Mouse (Mus musculus) adrenal gland, postnatal 10 days (tissue): Measurements from ENCODE around the gene Wnt1. TPM values are rescaled to one million over a fixed set of nuclear protein-coding genes. Genes with fewer than 3 reads are reported as not detected.
"Not testable (repeated sequence)": the region's sequence is repeated elsewhere in the genome, so short reads cannot be mapped to it uniquely, and the experiment has no call there.

Experiments used
- DNase-seq: peaks from one replicate; pipeline ENCODE4 v3.0.0; 2021; ENCODE audit warnings: mixed read lengths
- long read RNA-seq, 2 experiments: library from polyadenylated mRNA; stranded (forward); transcript quantifications; one replicate each; pipeline ENCODE4 v2.0.0; 2021
- total RNA-seq, 2 experiments: library from RNA; stranded (reverse); gene quantifications; 2 replicates each; pipeline ENCODE4 v1.2.3; 2021

The Wnt1 gene
- under 1 TPM in 1 of 2 experiments, not detected in 1; 0.12 TPM for total RNA-seq
- long read RNA-seq, experiment 1, result 0 reads
- long read RNA-seq, experiment 2, result 0 reads

DNA sequence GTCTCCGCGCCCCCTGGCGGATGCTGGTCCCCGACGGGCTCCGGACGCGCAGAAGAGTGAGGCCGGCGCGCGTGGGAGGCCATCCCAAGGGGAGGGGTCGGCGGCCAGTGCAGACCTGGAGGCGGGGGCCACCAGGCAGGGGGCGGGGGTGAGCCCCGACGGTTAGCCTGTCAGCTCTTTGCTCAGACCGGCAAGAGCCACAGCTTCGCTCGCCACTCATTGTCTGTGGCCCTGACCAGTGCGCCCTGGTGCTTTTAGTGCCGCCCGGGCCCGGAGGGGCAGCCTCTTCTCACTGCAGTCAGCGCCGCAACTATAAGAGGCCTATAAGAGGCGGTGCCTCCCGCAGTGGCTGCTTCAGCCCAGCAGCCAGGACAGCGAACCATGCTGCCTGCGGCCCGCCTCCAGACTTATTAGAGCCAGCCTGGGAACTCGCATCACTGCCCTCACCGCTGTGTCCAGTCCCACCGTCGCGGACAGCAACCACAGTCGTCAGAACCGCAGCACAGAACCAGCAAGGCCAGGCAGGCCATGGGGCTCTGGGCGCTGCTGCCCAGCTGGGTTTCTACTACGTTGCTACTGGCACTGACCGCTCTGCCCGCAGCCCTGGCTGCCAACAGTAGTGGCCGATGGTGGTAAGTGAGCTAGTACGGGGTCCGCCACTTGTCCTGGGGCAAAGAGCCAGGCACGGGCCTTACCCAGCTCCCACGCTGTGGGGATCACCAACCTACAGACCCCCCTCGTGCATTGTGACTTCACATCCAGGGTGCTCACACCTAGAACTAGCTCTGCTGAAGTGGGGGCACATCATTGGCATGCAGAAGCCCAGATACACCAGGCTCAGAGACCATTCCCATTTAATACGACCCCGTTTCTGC, at the start of gene Wnt1:
TSS of gene Wnt1 (plus strand) at position 197 of the 875 bp plus-strand sequence.
- DNase-seq, result peak; percentile 77

DNA sequence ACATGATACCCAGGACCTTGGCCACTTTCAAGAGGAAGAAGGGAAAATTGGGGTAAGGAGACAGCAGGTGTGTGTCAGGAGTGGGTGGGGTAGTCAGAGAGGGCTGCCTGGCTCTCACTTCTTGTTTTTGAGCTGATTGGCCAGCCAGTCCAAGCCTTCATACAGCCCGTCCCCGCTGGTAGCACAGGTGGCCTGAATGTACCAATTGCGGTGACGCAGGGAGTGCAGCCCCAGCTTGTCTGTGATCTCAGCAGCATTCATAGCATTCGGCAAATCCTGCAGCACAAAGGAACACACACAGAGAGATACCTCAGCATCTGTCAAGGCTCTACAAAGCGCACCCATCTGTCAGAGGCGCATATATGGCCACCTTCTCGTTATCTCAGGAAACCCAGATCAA, 49.4 kb upstream of the Wnt1 start:
- no peak for DNase-seq

DNA sequence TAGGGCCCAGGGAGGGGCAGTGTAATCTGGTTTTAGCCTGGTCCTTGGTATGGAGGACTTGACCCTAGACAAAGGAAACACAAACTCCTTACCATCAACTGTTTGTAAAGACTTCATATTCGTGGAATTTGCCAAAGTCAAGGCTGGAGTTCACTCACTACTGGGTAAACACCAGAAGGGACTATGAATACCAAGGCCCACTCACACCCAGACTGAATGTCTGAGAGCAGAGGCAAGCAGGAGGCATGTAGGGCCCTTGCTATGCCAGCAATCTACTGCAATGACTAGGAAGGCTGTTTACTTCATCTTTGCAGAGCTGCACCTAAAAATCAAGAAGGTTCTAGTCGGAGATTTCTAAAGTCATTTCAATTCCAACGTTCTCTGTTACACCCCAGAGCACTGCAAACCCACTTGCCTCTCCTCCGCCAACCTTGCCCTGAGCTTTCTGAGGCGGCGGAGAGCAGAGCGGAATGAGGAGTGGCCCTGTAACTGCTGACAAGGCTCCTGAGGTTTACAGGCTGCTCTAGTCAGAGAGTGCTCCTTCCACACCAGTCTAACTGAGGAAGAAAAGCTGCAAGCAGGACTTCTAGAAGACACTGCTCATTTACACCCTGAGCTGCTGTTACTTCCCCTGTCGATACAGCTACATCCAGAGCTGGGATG, 46.8 kb upstream of the Wnt1 start:
- no peak for DNase-seq

DNA sequence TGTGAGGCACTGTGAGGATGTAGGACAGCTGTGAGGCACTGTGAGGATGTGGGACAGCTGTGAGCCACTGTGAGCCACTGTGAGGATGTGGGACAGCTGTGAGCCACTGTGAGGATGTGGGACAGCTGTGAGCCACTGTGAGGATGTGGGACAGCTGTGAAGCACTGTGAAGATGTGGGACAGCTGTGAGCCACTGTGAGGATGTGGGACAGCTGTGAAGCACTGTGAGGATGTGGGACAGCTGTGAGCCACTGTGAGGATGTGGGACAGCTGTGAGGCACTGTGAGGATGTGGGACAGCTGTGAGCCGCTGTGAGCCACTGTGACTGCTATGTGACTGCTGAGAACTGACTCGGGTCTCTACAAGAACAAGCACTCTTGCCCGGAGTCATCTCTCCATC, 45.8 kb upstream of the Wnt1 start:
- DNase-seq, result not testable (repeated sequence)

DNA sequence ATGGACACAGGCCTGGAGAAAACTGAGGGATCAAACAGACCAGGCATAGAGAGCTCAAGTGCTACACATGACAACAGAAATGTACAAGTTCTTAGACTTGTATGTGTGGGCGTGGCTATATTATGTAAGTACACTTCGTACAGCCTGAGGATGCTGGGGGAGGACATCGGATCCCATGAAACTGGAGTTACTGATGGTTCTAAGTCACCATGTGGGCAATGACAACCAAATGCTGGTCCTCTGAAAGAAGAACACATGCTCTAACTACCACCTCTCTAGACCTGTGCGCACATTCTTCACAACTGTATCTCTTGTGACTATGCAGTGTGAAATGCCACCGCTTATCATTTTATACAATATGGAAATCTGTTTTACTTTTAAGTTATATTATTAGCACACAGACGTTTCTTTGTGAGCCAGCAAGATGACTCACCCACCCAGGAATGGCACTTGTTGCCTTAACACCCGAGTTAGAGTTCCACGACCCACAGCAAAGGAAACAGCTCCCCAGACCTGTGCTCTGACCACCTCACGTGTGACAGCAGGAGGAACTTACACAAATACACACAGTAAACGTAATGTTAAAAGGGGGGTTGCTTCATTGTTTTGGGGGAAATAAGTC, 43.2 kb upstream of the Wnt1 start:
- no peak for DNase-seq

DNA sequence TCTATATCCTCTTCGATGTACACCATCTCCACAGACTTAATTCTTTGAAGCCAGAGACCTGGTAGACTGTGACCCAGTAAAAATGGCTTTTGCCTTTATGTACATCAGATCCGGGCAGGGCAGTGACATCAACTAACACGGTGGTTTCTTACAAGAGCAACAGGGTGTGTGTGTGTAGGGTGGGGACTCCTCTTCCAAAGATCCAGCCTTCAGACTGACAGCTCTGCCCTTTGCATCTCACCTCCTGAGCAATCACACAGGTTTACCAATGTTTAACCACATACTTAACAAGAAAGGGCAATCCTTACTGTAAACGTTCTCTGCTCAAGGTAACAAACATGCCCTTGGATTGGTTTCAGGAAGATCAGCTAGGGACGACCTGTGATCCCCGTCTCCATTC, 42.4 kb upstream of the Wnt1 start:
- DNase-seq, result no peak

DNA sequence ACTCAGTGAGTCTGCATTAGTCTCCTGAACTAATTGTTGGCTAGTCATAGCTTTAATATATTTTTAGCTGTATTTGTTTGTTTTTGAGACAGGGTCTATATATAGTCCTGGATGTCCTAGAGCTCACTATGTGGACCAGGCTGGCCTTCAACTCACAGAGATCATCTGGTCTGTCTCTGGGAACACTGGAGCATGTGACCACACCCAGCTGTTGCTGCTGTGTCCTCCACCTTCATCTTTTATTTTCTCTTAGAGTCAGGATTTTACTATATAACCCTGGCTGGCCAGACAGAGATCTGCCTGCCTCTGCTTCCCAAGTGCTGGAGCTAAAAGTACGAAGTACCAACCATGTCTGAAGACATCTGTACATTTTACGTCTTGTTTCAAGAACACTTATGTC, 40.6 kb upstream of the Wnt1 start:
- DNase-seq, result no peak

DNA sequence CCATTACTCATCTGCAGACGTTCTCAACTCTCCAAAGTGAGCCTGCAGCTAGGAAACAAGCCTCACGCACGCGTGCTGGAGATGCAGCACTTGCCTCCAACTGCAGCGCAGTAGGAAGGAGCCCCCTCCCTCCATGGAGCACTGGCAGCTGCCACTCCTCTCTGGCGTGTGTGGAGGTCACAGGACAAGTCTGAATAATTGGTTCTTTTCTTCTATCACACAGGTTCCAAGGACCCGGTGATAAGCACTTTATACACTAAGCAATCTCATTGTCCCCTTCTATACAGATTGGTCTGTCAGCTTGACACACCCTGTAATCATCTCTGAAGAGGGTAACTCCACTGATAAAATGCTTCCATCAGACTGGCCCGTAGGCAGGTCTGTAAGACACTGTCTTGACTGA, 36.6 kb upstream of the Wnt1 start:
- no peak for DNase-seq

DNA sequence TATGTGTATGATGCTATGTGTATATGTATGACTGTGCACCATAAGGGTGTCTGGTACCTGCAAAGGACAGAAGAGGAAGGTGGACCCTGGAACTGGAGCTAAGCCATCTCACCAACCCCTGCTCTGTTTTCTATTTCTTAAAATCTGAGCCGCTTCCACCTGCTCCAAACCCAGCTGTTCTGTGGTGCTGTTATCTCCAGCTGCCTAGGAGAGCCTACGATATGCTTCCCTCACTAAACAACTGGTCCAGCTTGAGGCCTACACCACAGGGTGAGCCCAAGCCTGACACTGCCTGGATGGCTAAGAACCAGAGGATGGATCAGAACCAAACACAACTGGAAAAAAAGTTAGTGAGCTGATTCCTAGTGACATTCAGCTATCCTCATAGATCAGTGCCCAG, 35.5 kb upstream of the Wnt1 start:
- no peak for DNase-seq

DNA sequence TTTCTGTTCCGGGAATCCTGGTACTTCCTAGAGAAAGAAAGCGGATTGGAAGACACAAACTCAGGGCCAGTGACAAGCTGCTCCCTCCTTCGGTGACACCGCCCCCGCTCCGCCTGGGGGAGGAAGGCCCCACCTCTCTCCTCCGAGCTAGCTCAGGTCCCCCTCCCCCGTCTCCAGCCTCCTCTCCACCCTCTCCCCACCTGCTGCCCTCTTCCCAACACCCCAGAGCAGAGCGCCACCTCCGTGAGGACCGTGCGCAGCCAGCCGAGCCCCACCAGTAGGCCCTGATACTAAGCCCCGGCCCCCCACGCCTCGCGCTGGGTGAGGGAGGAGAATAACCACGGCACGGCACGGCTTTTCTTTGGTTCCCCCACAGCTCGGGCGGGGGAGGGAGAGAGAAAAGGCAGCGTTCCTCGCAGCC, 27.4 kb upstream of the Wnt1 start:
- peak; percentile 88 for DNase-seq

DNA sequence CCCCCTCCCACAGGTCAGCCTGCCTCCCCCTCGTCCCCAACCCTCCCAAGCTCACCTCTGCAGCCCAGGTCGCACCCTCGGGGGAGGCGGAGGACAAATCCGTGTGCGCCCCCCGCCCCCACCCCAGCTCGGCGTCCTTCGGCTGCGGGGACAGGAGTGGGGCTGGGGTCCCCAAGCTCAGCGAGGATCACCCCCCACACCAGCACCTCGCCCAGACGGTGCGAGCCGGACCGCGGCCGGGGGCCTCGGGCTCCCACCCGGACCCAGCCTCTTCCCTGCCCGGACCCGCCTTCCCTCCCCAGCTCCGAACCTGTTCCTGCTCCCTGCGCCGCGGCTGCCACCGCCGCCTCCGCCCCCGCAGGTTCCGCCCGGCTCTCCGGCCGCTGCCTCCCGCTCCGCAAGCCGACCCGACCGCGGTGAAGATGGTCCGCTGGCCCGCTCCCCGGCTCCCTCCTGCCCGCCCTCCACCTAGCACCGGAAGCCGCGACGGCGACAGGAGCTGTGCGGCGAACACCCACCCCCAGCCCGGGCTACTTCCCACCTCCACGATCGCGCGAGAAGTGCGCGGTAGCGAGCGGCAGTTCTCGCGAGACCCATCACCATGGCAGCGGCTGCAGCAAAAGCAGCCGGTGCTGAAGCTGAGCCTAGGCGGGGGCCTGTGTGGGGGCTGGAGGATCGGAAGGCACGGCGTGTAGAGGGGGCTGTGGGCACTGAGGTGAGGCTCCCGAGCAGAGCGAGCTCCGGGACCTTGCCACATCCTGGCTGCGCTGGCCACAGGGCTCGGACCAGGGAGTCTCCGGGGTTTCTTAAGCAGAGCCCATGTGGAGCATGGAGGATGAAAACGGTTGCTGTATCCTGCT, 26.8 kb upstream of the Wnt1 start, which contains the start of gene Arf3:
TSS of gene Arf3 (minus strand) at position 545 of the 860 bp plus-strand sequence.
- DNase-seq, result peak; percentile 97

DNA sequence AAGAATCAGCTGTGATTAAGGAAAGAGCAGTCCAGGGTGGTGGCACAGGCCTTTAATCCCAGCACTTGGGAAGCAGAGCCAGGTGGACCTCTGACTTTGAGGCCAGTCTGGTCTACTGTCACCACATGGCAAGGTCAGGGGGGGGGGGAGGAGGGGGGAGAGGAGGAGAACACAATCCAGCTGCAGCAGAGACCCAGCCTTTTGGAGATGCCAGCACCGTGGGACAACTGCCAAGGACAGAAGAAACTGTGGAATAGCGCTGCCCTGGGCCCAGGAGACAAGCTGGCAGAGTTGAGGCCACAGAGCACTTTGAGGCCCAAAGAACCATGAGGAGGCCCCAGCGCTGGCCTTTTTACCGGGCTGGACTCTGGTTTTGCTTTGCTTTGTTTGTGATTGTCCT, 23.7 kb upstream of the Wnt1 start:
- DNase-seq, result peak; percentile 63

DNA sequence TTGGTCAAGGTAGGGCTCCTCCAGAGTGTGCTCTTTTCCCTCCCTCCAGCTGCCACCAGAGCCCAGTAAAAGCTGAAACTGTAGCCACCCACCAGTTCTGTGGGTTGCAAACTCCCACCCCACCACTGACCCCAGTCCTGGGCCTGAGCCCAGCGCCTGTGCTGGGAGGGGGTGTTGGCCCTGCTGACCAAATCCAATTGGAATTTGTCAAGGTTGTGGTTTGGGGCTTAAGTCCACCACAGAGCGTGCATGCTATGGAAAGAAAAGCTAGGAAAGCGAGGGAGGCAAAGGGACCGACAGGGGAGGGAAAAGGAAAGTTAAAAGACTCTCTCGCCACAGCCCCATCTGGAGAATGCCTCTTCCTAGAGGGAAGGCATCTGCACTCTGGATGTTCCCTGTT, 21.4 kb upstream of the Wnt1 start:
- DNase-seq, result no peak

DNA sequence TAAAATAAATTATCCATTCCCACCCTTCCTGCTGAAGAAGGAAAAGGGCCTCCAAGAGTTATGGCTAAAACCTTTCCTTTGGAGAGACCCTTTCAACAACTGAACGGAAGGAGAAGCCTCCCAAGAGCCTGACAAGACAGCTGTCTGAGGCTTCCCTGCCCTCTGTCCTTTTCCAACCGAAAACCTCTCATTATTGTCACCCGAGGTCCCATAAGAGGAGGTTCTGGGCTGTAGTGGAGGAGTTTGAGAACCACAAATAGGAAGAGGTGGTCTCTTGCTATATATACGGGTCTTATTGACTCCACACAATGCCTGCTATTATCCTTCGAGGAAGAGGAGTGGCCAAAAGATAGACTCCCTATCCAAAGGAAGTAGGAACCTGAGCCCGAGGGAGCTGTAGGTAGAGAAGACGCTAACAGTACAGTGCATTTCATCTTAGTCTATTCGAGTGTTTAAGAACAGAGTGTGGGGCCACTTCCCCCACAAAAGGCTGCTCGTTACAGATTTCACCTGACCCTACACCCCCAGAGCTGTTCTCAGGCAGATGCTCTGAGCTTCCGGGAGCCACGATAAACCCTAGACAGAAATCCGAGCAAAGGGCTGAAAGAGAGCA, 17.7 kb upstream of the Wnt1 start:
- DNase-seq, result no peak

DNA sequence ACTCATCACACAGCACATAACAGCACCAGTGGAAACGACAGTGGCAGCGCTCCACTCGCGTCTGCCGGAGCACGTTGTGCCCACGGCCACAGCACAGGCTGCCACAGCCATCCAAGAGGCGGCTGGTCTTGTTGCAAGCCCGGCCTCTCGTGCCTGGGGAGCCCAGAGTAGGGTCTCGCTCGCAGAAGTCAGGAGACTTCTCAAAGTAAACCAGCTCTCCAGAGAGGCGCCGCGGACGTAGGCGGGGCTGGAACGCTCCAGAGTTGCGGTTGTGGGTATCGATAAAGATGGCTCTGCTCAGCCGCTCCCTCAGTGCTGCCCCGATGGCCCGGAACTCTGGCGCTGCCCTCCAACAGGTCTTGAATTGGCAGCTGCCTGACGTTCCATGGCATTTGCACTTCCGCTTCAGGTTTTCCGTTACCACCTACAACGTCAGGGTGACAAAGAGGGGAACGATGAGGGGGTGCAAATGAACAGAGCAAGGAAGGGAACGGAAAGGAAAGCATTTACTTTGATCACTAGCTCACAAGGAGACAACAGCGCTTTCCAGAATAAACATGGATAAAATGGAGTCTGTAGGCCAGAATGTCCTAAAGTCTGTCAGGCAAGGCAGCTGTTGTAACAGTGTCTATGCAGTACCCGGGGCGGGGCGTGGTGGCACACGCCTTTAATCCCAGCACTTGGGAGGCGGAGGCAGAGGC, 17.0 kb upstream of the Wnt1 start:
- DNase-seq, result peak; percentile 44

DNA sequence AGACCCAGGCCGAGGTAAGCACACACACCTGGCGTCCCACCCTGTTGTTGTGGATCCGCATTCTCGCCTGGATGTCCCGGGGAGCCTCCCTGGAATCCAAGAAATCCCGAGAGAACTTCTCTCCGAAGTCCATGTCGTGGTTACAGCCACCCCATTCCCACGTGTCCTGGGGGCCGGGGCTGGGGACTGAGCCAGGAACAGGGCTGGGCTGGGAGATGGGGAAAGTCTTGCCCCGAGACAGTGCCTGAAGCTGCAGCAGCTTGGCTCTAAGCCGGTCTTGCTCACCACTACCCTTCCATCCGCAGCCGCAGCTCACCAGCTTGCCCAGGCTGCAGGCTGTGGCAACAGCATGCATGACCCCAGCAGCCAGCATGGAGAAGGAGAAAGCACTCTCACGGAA, 15.6 kb upstream of the Wnt1 start:
- no peak for DNase-seq

DNA sequence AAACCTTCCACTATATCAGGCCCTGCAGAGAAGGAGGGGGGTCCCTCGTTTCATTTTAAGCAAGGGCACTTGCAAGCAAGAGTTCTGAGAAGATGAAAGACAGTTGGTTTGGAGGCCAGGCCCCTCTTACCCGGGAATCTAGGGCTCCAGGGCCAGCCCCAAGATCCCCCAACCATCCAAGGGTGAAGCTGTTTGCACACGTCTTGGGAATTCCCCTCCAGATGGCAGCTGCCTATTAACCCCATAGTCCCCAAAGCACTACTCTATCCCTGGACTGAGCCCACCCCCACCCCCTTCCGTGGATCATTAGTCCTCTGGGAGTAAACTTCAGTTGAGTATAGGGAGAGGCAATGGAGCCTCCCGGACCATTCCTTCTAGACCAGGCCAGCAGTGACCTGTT, 14.1 kb upstream of the Wnt1 start:
- no peak for DNase-seq

DNA sequence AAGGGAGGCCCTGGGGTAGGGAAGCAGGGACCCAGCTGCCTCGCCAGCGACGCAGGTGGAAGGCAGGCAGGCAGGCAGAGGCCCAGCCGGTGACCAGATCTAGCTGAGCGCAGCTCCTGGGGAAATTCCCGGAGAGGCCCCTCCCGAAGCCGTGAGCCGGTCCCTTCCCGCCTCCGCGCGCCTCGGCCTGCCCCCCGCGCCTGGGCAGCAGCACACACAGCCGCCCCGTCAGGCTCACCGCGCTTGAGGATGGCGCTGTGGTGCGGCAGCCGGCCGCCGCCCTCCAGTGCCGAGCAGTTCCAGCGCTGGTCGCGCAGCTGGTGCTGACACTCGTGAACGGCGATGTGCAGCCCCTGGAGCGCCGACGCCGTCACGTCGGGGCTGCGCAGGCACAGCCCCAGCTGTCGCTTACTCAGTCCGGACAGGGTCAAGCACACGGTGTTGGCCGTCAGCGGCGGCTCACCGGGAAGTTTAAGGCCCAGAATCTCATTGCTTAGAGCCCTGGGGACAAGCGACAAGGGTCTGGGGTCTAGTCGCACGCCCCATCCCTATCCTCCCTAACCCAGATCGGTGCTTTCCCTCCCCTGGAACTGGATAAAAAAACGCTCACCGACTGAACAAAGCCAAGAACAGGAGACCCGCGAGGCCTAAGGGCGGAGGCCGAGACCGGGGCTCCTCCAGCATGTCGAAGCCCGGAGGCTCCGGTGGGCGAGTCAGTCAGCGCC, 13.2 kb upstream of the Wnt1 start:
- DNase-seq, result peak; percentile 45

DNA sequence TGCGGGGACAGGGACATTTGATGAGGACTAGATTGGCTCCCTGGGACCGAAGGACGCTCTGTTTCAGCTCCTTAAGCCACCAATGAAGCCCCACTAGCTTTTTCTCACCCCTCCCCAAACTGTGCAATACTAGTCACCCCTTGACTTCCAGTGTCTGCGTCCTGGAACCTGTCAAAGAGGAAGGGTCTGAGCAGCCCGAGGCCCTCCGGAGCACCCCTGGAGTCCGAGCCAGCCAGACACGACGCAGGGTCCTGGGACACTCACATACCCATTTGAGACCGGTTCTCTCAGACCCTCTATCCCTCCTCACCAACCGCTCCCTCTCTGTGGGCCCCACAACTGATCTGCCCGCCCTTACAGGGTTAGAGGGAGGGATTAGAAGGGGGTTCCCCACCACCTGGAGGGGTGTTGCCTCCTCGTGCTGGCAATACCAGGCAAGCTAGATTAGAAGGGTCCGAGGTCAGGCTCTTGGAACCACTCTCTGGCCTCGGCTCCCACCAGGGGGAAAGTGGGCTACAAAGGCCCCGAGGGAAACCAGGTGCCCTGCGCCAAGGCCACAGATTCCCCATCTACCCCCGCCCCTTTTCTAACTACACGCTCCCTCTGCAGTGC, 12.5 kb upstream of the Wnt1 start:
- no peak for DNase-seq

DNA sequence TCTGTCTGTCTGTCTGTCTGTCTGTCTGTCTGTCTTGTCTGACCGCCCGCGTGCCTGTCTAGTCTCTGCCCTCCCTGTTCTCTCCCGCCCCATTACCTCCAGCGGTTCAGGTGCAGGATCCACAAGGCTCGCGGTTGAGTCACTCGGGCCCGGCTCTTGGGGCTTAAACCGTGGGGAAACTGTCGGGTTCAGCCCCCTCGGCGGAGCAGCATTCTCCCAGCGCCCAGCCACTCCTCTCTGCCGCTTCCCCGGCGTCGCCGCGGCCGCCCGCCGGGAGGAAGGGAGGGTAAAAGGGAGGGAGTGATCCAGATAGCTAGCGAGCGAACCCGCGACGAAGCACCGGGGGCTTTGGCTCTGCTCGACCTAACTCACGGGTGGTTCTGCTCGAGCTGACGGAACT, 11.9 kb upstream of the Wnt1 start, which contains the start of gene Wnt10b:
TSS of gene Wnt10b (minus strand) at position 389 of the 400 bp plus-strand sequence.
- DNase-seq, result peak; percentile 47
